Mouse (Mus musculus) liver, postnatal 0 days (tissue): Measurements from ENCODE around the gene Gdf10. TPM values are rescaled to one million over a fixed set of nuclear protein-coding genes. Genes with fewer than 3 reads are reported as not detected.

Source experiments
- ATAC-seq: fragments of 200-750 bp; cut with Nextera tagmentation; 2 replicates; pipeline ENCODE4 v1.8.0; 2017; ENCODE audit warnings: mild to moderate bottlenecking, moderate library complexity
- DNase-seq: peaks from one replicate; pipeline ENCODE4 v3.0.0-alpha.2; 2016
- H3K27ac ChIP-seq: fragments of 300-500 bp; sonication (generic); 2 replicates; pipeline ENCODE4 v1.5.1; 2014; ENCODE audit warnings: antibody characterized with exemption, moderate library complexity, mild to moderate bottlenecking, low read depth
- H3K27me3 ChIP-seq: fragments of 300-500 bp; sonication (generic); 2 replicates; pipeline ENCODE4 v1.6.1; 2014; ENCODE audit warnings: low read length, control low read depth, mixed read lengths; ENCODE audit not compliant: insufficient read depth
- H3K36me3 ChIP-seq: fragments of 300-500 bp; sonication (generic); replicated peaks from 2 replicates; pipeline ENCODE4 v1.6.1; 2014; ENCODE audit warnings: mild to moderate bottlenecking, control low read depth, low read length, moderate library complexity, mixed read lengths; ENCODE audit not compliant: insufficient read depth
- H3K4me1 ChIP-seq: fragments of 300-500 bp; sonication (generic); 2 replicates; pipeline ENCODE4 v1.6.1; 2014; ENCODE audit warnings: antibody characterized with exemption, mild to moderate bottlenecking, control low read depth; ENCODE audit not compliant: insufficient read depth
- H3K4me2 ChIP-seq: fragments of 300-500 bp; sonication (generic); 2 replicates; pipeline ENCODE4 v1.6.1; 2014; ENCODE audit warnings: low read depth, mild to moderate bottlenecking, low read length, moderate library complexity, mixed read lengths
- H3K4me3 ChIP-seq: fragments of 300-500 bp; sonication (generic); 2 replicates; pipeline ENCODE4 v1.5.1; 2014; ENCODE audit warnings: low read depth, low read length
- H3K9ac ChIP-seq: fragments of 300-500 bp; sonication (generic); replicated peaks from 2 replicates; pipeline ENCODE4 v1.6.1; 2014; ENCODE audit warnings: mild to moderate bottlenecking, moderate library complexity
- H3K9me3 ChIP-seq: fragments of 300-500 bp; sonication (generic); 2 replicates; pipeline ENCODE4 v1.6.1; 2016; ENCODE audit warnings: mild to moderate bottlenecking, control low read depth, low read length, mixed read lengths
- CTCF ChIP-seq: sonication (generic); IDR thresholded peaks from 2 replicates; pipeline ENCODE4 v1.5.1; 2016; ENCODE audit warnings: antibody characterized with exemption, low read depth
- EP300 ChIP-seq: IDR thresholded peaks from 2 replicates; pipeline ENCODE4 v1.6.1; 2016; ENCODE audit warnings: antibody characterized with exemption, low read depth, mild to moderate bottlenecking
- WGBS: fragments of 180-500 bp; shearing (Covaris S2); extraction: QIAGEN DNeasy Blood & Tissue Kit; methylation state at CpG from one replicate; pipeline ENCODE4 v1.1.7; 2014; ENCODE audit not compliant: insufficient replicate concordance; 5-methylcytosine and 5-hydroxymethylcytosine counted together
- polyA plus RNA-seq: library from polyadenylated mRNA; unstranded; fragments of >200 nt; fragmentation: Nextera tagmentation; extraction: Ambion mirVana; gene quantifications from 2 replicates; pipeline ENCODE4 v1.2.1, GENCODE M21; 2015

The Gdf10 gene
- polyA plus RNA-seq, 1 experiment from 2014 or later: 5.1 TPM

- no peak overlapping the region for H3K27ac ChIP-seq
- no peak overlapping the region for H3K9ac ChIP-seq
- no peaks in the 10 kb centered on the region for H3K4me1 ChIP-seq
- H3K36me3 ChIP-seq: no peaks in the 10 kb centered on the region
- H3K9me3 ChIP-seq: no peaks in the 10 kb centered on the region
- TF ChIP-seq EP300: no peak
- TF ChIP-seq CTCF: no peak
- no peak overlapping the region for H3K4me2 ChIP-seq
- ATAC-seq (no peak), DNase-seq (no peak)
- no peak overlapping the region for H3K4me3 ChIP-seq
- H3K27me3 ChIP-seq: no peaks in the 10 kb centered on the region
- 60% methylated on average over 6 of the region's 6 CpGs for WGBS
Observed at GRCm38 (mm10) chr14:33946125-33946524, 22.7 kb downstream of the Gdf10 start.

DNA sequence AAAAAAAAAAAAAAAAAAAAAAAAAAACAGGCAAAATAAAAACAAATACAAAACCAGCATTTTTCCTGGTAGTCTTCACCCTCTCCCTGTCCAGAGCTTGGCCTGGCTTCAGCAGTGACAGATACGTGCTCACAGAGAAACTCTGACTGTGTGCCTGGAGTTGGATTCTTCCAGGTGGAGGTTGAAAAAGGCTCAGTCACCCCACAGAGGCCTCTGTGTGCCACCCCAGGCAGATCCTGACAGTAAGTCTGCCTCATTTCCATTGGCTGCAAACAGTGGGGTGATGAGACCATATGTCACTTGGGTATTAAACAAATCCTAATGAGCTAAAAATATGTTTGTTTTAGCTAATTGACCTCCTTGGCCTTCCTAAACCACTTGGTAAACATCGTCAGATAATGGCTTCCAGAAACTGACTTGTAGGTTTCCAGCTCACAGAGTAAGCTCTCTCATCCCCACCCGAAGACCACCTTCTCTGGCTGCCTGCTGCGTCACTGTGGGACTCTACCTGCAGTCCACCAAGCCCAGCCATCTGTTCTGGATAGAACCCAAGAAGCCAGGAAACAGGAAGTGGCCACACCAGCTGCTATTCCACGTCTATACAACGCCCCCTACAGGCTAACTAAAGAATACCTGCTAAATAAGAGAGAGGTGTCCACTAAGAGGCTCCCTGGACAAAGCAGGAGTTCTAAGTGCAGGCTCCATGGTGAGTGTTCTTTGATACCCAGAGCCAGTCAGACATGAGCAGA lies 29.0 kb downstream of the Gdf10 start:
- H3K4me1 ChIP-seq: no peaks in the 10 kb centered on the region
- no peak overlapping the region for H3K4me2 ChIP-seq
- no peaks in the 10 kb centered on the region for H3K36me3 ChIP-seq
- WGBS: 45% methylated on average over 6 of the region's 6 CpGs
- DNase-seq (no peak), ATAC-seq (no peak)
- TF ChIP-seq CTCF (peak; percentile 19; the same call in 1 of the 2 replicates), EP300 (no peak)
- H3K27ac ChIP-seq: no peak overlapping the region
- H3K27me3 ChIP-seq: no peaks in the 10 kb centered on the region
- no peak overlapping the region for H3K4me3 ChIP-seq
- no peak overlapping the region for H3K9ac ChIP-seq
- H3K9me3 ChIP-seq: no peaks in the 10 kb centered on the region

- no peak for TF ChIP-seq CTCF
- TF ChIP-seq EP300: no peak
- no peak for ATAC-seq
- H3K9me3 ChIP-seq: no peaks in the 10 kb centered on the region
- no peaks in the 10 kb centered on the region for H3K36me3 ChIP-seq
- H3K27me3 ChIP-seq: no peaks in the 10 kb centered on the region
- no peak within 1 kb of the TSS for H3K9ac ChIP-seq
- no peak for DNase-seq
- no peak within 1 kb of the TSS for H3K4me3 ChIP-seq
- no peak within 1 kb of the TSS for H3K4me2 ChIP-seq
- no peaks in the 10 kb centered on the region for H3K4me1 ChIP-seq
- WGBS: 76% methylated on average over 5 of the region's 5 CpGs
- no peak within 1 kb of the TSS for H3K27ac ChIP-seq
Observed at GRCm38 (mm10) chr14:33953761-33954160, 30.4 kb downstream of the Gdf10 start, which contains the start of gene Rbp3. Rbp3 (plus strand) TSS chr14:33954003.

- H3K4me3 ChIP-seq: no peak overlapping the region
- no peak overlapping the region for H3K27ac ChIP-seq
- no peak for ATAC-seq
- no peaks in the 10 kb centered on the region for H3K36me3 ChIP-seq
- TF ChIP-seq CTCF (no peak), EP300 (no peak)
- no peak overlapping the region for H3K9ac ChIP-seq
- H3K4me2 ChIP-seq: no peak overlapping the region
- WGBS: 69% methylated on average over 13 of the region's 13 CpGs
- H3K9me3 ChIP-seq: no peaks in the 10 kb centered on the region
- no peaks in the 10 kb centered on the region for H3K27me3 ChIP-seq
- peak; percentile 12 for DNase-seq
- no peaks in the 10 kb centered on the region for H3K4me1 ChIP-seq
Observed at GRCm38 (mm10) chr14:33956055-33956454, 32.7 kb downstream of the Gdf10 start.

DNA sequence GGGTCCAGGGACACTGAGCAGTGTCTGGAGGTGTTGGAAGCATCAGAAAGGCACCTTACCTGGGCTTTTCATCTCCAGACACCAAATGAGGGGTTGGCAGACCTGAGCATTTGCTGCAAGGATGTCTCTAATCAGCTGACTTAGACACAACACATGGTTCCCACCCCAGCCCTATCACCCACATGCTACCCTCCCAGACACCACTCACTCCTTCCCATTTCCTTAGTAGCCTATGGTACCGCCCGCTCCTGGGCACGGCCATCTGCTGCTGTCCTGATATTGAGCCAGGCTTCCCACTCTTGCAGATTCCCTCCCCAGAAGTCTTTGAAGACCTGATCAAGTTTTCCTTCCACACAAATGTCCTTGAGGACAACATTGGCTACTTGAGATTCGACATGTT lies 34.8 kb downstream of the Gdf10 start:
- Histone ChIP-seq H3K9ac (no peak overlapping the region), H3K36me3 (no peaks in the 10 kb centered on the region), H3K27ac (no peak overlapping the region), H3K4me2 (no peak overlapping the region), H3K9me3 (no peaks in the 10 kb centered on the region), H3K4me3 (no peak overlapping the region), H3K4me1 (no peaks in the 10 kb centered on the region), H3K27me3 (no peaks in the 10 kb centered on the region)
- WGBS: 77% methylated on average over 4 of the region's 4 CpGs
- DNase-seq (no peak), ATAC-seq (no peak)
- TF ChIP-seq CTCF (no peak), EP300 (no peak)

DNA sequence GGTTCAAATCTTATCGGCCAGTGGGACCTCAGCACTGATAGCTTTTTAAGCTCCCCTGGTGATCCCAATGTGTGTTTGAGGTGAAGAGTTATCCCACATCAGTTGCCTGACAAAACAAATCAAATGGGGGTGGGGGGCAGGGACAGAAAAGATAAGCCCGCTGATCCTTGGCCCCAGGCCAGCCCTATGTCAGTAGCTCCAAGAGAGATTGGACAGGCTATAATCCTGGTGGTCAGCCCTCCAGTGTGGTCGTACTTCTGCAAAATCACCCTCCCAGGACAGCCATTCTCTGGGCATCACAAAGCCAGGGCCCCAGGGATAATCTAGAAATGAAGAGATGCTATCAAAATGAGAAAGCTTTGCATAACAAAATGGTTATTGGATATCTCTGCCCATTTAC lies 35.5 kb downstream of the Gdf10 start:
- no peaks in the 10 kb centered on the region for H3K27me3 ChIP-seq
- no peaks in the 10 kb centered on the region for H3K36me3 ChIP-seq
- H3K4me2 ChIP-seq: no peak overlapping the region
- H3K4me1 ChIP-seq: no peaks in the 10 kb centered on the region
- 47% methylated on average over 3 of the region's 3 CpGs for WGBS
- no peaks in the 10 kb centered on the region for H3K9me3 ChIP-seq
- H3K9ac ChIP-seq: no peak overlapping the region
- H3K27ac ChIP-seq: no peak overlapping the region
- H3K4me3 ChIP-seq: no peak overlapping the region
- DNase-seq: no peak
- TF ChIP-seq EP300 (no peak), CTCF (no peak)
- ATAC-seq: no peak
